Mouse (Mus musculus) cerebellum, adult 8-10 months (tissue): ENCODE data around the gene Klhl18.
"Not testable (repeated sequence)": the region's sequence is repeated elsewhere in the genome, so short reads cannot be mapped to it uniquely, and the experiment has no call there.

Experiments used
- DNase-seq: peaks from one replicate; pipeline ENCODE4 v3.0.0; 2022

Gene Klhl18

GRCm38 (mm10) chr9:110419511-110420112 lies 56.9 kb downstream of the Klhl18 start, which contains the start of gene Ngp:
Gene Ngp, plus strand, starts transcription at chr9:110419747.
- DNase-seq: no peak

DNA sequence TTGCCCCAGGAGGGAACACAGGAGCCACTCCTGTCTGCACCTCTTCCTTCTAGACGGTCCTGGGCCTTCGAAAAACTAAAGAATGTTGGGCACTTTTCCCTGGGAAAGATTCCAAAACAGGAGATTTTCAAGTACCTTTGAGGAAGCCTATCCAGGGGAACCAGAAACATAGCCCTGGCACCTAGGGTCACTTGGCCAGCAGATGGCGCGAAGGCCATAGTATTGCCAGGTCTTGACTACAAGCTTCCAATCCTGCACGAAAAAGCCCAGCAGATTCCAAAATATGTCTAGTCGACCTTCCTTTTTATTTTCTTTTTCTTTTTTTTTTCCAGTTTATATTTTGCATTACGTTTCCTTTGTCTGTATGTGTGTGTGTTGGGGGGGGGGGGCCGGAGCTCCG lies 62.7 kb downstream of the Klhl18 start:
- DNase-seq: no peak

- no peak for DNase-seq
Measured at GRCm38 (mm10) chr9:110412926-110413325, 63.6 kb downstream of the Klhl18 start.

DNA sequence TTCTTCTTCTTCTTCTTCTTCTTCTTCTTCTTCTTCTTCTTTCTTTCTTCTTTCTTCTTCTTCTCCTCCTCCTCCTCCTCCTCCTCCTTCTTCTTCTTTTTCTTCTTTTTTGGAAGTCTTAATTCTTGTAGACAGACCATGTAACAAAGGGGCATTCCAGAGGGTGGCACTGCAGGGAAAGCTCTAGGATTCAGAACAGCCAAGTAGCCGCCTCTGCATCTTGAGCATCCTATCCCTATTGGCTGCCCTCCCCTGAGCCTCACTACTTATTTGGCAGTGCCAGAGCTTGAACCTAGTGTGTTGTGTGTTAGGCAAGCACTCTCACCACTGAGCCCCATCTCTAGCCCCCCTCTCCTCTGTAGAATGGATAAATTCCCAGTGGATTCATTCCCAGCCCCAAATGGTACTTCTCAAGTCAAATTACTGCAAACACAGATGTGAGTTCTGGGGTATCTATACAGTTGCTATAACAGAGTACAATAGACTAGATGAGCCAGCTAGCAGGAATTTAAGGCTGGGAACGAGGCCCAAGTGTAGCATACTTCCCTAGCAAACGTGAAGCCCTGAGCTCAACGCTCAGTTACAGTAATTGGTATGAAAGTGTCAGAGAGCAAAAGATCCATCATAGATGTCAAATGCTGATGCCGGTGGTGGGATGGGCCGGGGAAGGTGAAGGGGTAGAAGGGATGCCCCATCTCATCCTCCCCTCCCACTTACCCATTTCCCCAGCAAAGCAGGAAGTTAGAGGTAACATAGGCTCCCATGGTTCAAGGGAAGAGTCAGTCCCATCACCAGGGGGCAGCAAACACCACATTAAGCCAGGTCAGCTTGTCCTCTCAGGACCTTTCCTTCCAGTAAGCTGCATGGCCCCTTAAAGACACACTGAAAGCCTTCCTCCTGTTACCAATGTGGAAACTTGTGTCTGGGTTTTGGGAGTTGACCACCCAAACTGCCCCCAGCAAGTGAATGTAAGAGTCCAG lies 65.3 kb downstream of the Klhl18 start:
- peak; percentile 67 for DNase-seq

DNA sequence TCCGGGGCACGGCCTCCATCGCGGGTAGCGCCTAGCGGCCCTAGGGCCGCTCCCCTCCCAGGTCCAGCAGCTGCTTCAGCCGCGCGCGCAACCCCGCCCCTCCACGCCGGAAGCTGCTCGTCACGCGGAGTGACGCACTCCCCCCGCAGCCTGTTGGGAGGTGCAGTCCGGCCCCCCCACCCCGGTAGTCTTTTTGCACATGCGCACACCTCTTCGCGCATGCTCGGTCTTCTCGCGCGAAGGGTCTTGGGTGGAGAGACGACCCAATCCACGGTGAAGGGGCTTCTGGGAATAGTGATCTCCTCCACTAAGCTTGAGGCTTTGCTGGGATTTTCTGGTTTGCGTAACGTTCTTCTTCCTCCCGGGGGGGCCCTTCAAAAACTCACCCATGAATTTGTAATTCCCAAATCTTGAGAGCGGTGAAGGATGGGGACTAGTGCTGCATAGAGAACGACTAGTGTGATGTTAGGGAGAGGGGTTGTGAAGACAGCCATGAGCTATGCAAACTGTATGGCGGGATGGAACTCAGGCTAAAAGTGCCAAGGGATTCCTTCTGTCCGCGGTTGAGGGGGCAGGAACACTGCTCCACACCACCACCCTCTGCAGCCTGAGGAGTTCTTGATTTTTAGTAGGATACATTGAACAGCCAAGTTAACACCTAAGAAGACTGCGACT lies 68.3 kb downstream of the Klhl18 start, which contains the start of gene Ptpn23:
Ptpn23 (minus strand) TSS at position 115 of the 675 bp plus-strand sequence.
- peak; percentile 91 for DNase-seq

DNA sequence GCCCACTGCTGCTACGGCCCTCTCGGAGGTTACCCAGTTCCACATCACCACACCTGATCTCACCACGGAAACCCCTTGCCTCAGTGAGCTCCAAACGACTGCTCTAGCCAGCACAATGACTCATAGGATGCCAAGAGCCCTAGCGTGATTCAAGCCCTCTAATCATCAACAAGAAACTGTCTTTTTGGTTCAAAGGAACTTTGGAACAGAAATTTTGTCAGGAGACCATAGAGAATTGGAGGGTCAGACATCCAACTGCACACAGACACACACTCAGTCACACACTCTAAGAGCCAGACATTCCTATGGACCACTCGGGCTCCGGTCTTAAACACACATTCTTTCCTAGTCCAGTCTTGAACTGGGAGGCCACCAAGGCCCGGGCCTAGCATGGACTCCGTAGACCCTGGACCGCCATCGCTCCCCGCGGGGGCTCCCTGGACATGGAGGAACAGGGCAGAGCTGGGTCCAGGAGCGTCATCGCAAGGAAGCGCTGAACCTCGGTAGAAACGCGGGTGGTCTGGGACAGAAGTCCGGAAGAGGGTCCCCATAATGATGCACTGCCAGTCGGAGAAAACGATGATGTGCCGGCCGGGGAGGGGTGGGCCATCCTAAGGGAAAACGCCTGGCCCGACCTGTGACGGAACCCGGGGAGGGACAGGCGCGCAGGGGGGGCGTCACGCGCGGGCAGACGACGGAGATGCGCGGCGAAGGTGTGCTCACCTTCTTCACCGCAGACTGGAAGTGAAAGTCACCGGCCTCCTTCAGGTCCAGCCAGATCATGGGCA lies 69.0 kb downstream of the Klhl18 start:
- no peak for DNase-seq

GRCm38 (mm10) chr9:110403240-110403639 lies 73.3 kb downstream of the Klhl18 start:
- not testable (repeated sequence) for DNase-seq

- no peak for DNase-seq
Measured at GRCm38 (mm10) chr9:110402731-110403130, 73.8 kb downstream of the Klhl18 start.

GRCm38 (mm10) chr9:110400650-110401049 lies 75.8 kb downstream of the Klhl18 start:
- DNase-seq: no peak

DNA sequence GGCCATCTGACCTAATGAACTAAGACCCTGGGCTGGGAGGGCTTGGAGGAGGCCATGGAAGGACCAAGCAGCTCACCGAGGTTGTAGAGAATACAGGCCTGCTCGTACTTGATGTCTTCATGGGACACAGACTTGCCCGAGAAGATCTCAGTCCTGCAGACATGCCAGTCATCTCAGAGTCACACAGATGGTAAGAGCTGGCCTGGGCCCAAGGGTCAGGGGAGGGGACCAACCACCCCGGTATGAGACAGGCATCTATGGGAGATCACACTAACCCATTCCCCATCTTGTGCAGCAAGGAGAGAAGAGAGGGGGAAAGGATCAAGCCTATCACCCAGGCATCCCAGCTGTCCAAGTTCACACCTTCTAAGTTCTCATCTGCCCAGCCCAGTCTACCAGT lies 83.2 kb downstream of the Klhl18 start:
- no peak for DNase-seq

- DNase-seq: no peak
Measured at GRCm38 (mm10) chr9:110390843-110391242, 85.7 kb downstream of the Klhl18 start.

DNA sequence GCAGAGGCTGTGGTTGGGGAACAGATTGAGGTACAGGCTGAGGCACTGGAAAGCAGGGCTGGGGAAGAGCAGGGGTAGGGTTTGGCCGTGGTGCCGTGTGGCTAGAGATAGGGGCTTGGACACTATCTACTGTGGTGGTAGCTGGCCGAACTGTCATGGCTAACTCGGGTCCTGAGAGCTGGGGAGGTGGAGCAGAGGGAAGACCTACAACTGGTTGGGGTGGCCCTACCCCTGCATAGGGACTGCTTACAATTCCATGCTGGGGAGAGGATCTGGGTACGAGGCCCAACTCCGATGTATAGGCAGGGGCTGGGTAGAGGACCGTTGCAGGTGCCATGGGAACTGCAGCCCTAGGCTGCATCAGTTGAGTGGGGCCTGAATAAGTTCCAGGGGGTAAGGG lies 88.5 kb downstream of the Klhl18 start:
- no peak for DNase-seq

DNA sequence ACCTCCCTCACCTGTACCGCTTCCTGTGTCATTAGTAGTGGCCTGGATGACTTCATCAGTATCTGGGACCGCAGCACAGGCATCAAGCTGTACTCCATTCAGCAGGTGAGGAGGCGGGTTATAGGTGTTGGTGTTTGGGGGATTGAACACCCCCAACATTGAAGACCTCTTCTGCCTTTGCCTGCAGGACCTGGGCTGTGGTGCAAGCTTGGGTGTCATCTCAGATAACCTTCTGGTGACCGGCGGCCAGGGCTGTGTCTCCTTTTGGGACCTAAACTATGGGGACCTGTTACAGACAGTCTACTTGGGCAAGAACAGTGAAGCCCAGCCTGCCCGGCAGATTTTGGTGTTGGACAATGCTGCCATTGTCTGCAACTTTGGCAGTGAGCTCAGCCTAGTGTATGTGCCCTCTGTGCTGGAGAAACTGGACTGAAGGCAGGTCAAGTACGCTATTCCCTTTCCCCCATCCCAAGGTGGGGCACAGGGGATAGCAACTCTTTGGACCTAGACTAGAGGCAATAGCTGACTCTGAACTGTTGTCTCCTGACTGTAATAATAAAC lies 92.0 kb downstream of the Klhl18 start:
- no peak for DNase-seq

- DNase-seq: no peak
Measured at GRCm38 (mm10) chr9:110381292-110381691, 95.2 kb downstream of the Klhl18 start.

GRCm38 (mm10) chr9:110380662-110381061 lies 95.8 kb downstream of the Klhl18 start:
- DNase-seq: no peak

GRCm38 (mm10) chr9:110379361-110379760 lies 97.1 kb downstream of the Klhl18 start:
- no peak for DNase-seq

DNA sequence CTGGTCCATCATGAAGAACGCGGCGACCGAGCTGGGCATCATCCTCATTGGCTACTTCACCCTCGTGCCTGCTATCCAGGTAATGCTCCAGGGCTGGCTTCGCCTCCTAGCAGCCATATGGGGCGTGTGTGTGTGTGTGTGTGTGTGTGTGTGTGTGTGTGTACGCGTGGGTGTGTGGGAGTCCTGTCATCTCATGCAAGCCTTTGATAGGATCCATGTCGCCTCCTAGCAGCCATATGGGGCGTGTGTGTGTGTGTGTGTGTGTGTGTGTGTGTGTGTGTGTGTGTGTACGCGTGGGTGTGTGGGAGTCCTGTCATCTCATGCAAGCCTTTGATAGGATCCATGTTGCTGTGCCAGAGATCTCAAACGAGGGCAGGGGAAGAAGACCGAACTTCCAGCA lies 98.8 kb downstream of the Klhl18 start:
- not testable (repeated sequence) for DNase-seq
